Mouse (Mus musculus) G1E (cell line): Measurements from ENCODE around the gene Relt.

Experiments
- CTCF ChIP-seq: IDR thresholded peaks from 2 replicates; pipeline ENCODE4 v1.5.1; 2012; ENCODE audit warnings: low read depth, low read length, inconsistent platforms, mixed read lengths
- GATA1 ChIP-seq: IDR thresholded peaks from 2 replicates; pipeline ENCODE4 v1.6.1; 2012; ENCODE audit warnings: borderline replicate concordance, low read length, inconsistent platforms, mixed read lengths
- GATA2 ChIP-seq: IDR thresholded peaks from 2 replicates; pipeline ENCODE4 v1.6.1; 2012; ENCODE audit warnings: low read depth, low read length, inconsistent platforms, borderline replicate concordance
- POLR2AphosphoS5 ChIP-seq: IDR thresholded peaks from 2 replicates; pipeline ENCODE4 v1.6.1; 2012; ENCODE audit warnings: low read depth, low read length, inconsistent platforms; ENCODE audit not compliant: insufficient replicate concordance
- TAL1 ChIP-seq: conservative IDR thresholded peaks from 2 replicates; pipeline ENCODE4 v1.6.1; 2012; ENCODE audit warnings: low read depth, low read length, inconsistent platforms, mixed read lengths

DNA sequence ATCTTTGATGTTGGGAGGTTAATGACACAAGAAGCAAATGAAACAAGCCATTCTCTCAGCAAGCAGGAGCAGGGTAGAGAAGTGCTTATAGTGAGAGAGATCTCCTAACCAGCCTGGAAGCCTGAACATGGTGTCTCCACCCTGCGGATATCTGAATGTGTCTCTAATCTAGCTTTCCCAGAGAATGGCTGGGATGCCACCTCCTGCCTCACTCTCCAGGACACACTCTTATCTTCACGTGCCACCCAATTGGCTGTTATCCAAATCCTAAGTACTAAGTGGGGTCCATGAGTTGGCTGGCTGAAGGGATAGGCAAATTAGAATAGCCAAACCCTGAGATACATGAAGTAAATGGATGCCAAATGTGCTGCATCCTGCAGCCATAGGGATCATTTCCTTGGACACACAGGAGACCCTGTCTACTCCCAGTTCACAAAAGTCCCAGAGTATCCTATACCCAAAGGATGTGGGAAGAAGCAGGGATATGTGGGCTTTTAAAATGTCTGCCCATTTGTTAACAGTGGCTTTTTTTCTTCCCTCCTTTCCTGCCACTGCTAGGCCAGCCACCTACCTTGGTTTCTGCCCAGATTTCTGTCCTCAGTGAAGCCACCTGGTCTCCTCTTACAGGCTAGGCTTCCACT, 18.7 kb downstream of the Relt start:
- TF ChIP-seq TAL1 (peak; percentile 53), CTCF (no peak), GATA1 (no peak), POLR2AphosphoS5 (no peak), GATA2 (no peak)
